Mouse (Mus musculus) T-cell, adult 66 days (primary cell): ENCODE data around the gene Cd83. TPM values are rescaled to one million over a fixed set of nuclear protein-coding genes. Genes with fewer than 3 reads are reported as not detected.

Experiments
- total RNA-seq, 2 experiments: library from RNA; stranded (reverse); gene quantifications; 3 replicates in 1 of 2; 4 replicates in 1 of 2; pipeline ENCODE4 v1.2.4; 2023

Cd83 gene
- 1 to 10 TPM; 1.4 to 3.8 TPM for total RNA-seq

GRCm38 (mm10) chr13:43784725-43785711, at the start of gene Cd83:
Gene Cd83 (plus strand): TSS chr13:43784775.

Other genes starting within 250 kb of the Cd83 start
- 10 to 100 TPM; 20.6 to 22.3 TPM for gene Mcur1, start 224.6 kb upstream of the Cd83 start, total RNA-seq
- not detected for gene Rnf182, start 169.1 kb upstream of the Cd83 start, total RNA-seq